Mouse (Mus musculus): ENCODE measurements around the gene Syt13. TPM values are rescaled to one million over a fixed set of nuclear protein-coding genes. Genes with fewer than 3 reads are reported as not detected.

The Syt13 gene
- polyA plus RNA-seq, 2 experiments, result 0.05 to 0.07 TPM

DNA sequence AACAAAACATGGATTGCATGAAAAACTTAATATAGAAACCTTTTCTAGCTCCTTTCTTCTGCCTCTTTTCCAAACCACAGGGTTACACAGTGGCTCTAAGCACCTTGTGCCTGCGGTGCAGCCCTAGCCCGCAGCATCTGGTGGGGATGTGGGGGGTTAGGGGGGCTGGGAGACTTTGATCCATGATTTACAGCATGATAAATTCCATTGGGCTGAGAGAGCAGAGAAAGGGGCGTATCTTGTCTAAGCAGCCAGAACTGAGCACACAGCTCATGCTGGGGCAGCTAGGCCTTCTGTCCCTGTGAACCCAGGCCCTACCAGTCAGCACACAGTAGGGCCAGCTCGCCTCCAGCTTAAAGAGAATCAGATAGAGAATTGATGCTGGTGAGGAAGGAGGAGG is 90.1 kb downstream of the Syt13 start:
- no peaks in the 10 kb centered on the region for H3K9me3 ChIP-seq (ENCODE audit: control insufficient read depth, low read length)
- H3K4me1 ChIP-seq (replicated peaks; ENCODE audit: control insufficient read depth in 2 of 2, insufficient read depth in 2 of 2, low read length in 1 of 2), result peaks cover 14 to 25% of the 10 kb centered on the region in 2 experiments
- WGBS (ENCODE audit: insufficient replicate concordance), result 69% methylated on average over 4 of the region's 4 CpGs
- H3K4me2 ChIP-seq (ENCODE audit: low read depth), result no peak overlapping the region
- no peak overlapping the region for H3K9ac ChIP-seq (replicated peaks)
- H3K27me3 ChIP-seq (ENCODE audit: control insufficient read depth, insufficient read depth, low read length), result no peaks in the 10 kb centered on the region
- DNase-seq (ENCODE audit: low read depth in 3 of 3, low spot score in 3 of 3), result no peak
- no peak overlapping the region for H3K4me3 ChIP-seq (ENCODE audit: insufficient read depth in 1 of 2, low read depth in 2 of 2, low read length in 2 of 2)
- TF ChIP-seq CTCF (IDR thresholded peaks at IDR 0.05; ENCODE audit: low read depth) (no peak), EP300 (IDR thresholded peaks at IDR 0.05; ENCODE audit: low read depth) (no peak)
- H3K27ac ChIP-seq, result no peak overlapping the region
- H3K36me3 ChIP-seq (replicated peaks; ENCODE audit: control insufficient read depth, insufficient read depth, low read depth), result no peaks in the 10 kb centered on the region
- no peak for ATAC-seq (ENCODE audit: insufficient read depth)

Other genes with a start within 250 kb of the Syt13 start
- gene Prdm11, start 131.1 kb downstream of the Syt13 start, polyA plus RNA-seq (2012; rRNA removed), result 3.7 and 3.8 TPM in 2 replicates
- 1.4 and 1.8 TPM in 2 replicates for gene Prdm11, start 131.1 kb downstream of the Syt13 start, polyA plus RNA-seq (2014; fragmentation: Nextera tagmentation; extraction: Ambion mirVana)